Mouse (Mus musculus) testis, adult 2 months (tissue): ENCODE results near the gene Dbn1.

Source experiments
- CTCF ChIP-seq: fragments of 200-500 bp; IDR thresholded peaks from 2 replicates; pipeline ENCODE4 v1.5.1; 2012; ENCODE audit warnings: low read depth, mild to moderate bottlenecking, inconsistent platforms, low read length, moderate library complexity; ENCODE audit not compliant: control insufficient read depth, insufficient read depth, insufficient replicate concordance
- POLR2A ChIP-seq: fragments of 200-500 bp; IDR thresholded peaks from 2 replicates; pipeline ENCODE4 v1.6.1; 2012; ENCODE audit warnings: low read depth, mild to moderate bottlenecking, inconsistent platforms, low read length, moderate library complexity; ENCODE audit not compliant: control insufficient read depth

GRCm38 (mm10) chr13:55507877-55508276 is 20.0 kb upstream of the Dbn1 start:
- TF ChIP-seq CTCF = no peak
- no peak for TF ChIP-seq POLR2A
